Mouse (Mus musculus) Patski (cell line): ENCODE measurements around the gene Mst1r. TPM values are rescaled to one million over a fixed set of nuclear protein-coding genes. Genes with fewer than 3 reads are reported as not detected.

ENCODE experiments used
- ATAC-seq: fragments of 100-300 bp; one replicate; pipeline ENCODE4 v1.8.0; 2021
- CTCF ChIA-PET: fragments of 350-600 bp; sonication (Branson Sonifier 250); formaldehyde crosslinking; loops from one replicate; lab custom pipeline; 2022; ENCODE audit warnings: inconsistent platforms; lab: Charles Lee
- POLR2A ChIA-PET: fragments of 350-600 bp; sonication (Branson Sonifier 250); formaldehyde crosslinking; loops from one replicate; lab custom pipeline; 2022; ENCODE audit warnings: antibody characterized with exemption, inconsistent platforms; lab: Charles Lee
- DNase-seq: peaks from one replicate; pipeline ENCODE4 v3.0.0-alpha.2; 2011; ENCODE audit warnings: low read depth, low spot score
- H3K27me3 ChIP-seq: fragments of 371-371 bp; one replicate; pipeline ENCODE4 v1.5.1; 2021
- CTCF ChIP-seq: fragments of 100-300 bp; IDR thresholded peaks from one replicate; pipeline ENCODE4 v1.5.1; 2021
- in situ Hi-C: fragments of 300-500 bp; cut with MboI; formaldehyde crosslinking; loops from 3 replicates; pipeline ENCODE4 v1.11.1; 2018; ENCODE audit warnings: low pct_unique_long_range_greater_than_20kb, mixed read lengths
- polyA plus RNA-seq: library from polyadenylated mRNA; unstranded; gene quantifications from one replicate; pipeline ENCODE4 v1.2.3, GENCODE M21; 2021

Gene Mst1r
- polyA plus RNA-seq, 1 experiment from 2014 or later = 0.12 TPM

DNA sequence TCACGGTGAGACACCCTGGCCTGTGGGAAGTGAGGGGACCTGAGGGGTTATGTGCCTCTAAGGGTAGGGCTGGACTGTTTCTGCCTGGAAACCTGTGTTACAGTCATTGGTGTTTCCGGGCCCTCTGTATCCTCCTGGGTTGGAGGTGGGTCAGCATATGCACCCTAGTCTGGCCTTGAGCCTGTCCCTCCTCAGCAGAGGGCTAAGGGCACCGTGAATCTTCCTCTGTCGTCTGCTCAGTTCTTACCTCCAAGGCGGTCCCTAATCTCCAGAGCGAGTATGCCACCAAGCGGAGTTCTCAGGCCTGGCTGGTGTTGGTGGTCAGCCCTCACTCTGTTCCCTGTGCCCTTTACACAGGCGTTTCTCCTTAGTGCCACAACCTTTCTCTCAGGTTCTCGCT lies 56.2 kb downstream of the Mst1r start:
- no peaks in the 10 kb centered on the region for H3K27me3 ChIP-seq
- ATAC-seq (no peak), DNase-seq (no peak)
- ChIA-PET POLR2A (interaction anchor here (1.1 to 1.5 kb wide), 3 partner anchors 10 to 58 kb away, joined by 3 to 4 read pairs (median 4); partner anchors contain the start of gene Gm20661), CTCF (interaction anchor here (0.9 to 4.6 kb wide), 6 partner anchors 11 to 88 kb away, joined by 3 to 65 read pairs (median 9); partner anchors contain the start of genes Mst1r and Uba7)
- TF ChIP-seq CTCF = no peak
- in situ Hi-C loops = loop anchor here (5.0 kb wide), 1 partner anchor 56 kb away; the partner anchor contains the start of gene Mst1r

DNA sequence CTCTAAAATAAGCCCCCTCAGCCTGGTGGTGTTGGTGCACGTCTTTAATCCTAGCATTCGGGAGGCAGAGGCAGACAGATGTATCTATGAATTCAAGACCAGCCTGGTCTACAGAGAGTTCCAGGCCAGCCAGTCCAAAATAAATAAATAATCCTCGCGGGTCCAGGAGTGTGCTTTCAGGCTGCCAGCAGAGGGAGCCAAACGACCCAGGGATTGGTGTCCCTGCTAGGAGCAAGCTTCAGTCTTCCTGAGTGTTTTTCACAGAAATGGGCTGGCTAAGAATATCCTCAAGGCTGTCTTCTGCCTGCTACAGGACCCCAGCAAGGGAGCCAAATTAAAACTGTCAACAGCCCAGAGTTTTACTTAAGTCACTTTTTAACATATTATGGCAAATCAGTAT lies 57.0 kb downstream of the Mst1r start:
- CTCF ChIA-PET = interaction anchor here (0.8 to 4.6 kb wide), 8 partner anchors 11 to 90 kb away, joined by 3 to 65 read pairs (median 4); partner anchors contain the start of genes Amigo3, Gm20661, Mst1r and Uba7
- in situ Hi-C loops = loop anchor here (5.0 kb wide), 1 partner anchor 56 kb away; the partner anchor contains the start of gene Mst1r

DNA sequence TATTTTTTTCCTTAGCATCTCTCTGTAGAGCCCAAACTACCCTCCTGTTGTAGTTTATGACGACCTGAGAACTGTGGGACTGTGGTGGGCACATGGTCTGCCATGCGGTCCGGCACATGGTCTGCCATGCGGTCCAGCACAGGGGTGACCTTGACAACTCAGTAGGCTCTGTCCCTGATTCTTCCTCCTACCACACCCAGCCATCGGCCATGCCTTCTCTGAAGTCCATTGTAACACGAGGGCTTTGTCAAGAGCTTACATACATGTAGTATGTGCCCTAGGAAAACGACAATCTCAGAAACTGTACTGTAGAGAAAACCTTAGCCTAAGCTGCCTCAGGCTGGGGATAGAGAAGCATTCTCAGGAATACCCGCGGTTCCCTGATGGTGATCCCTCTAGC lies 58.0 kb downstream of the Mst1r start:
- in situ Hi-C loops = loop anchor here (5.0 kb wide), 2 partner anchors 57 to 93 kb away; partner anchors contain the start of gene Mst1r
- no peaks in the 10 kb centered on the region for H3K27me3 ChIP-seq
- ChIA-PET POLR2A (interaction anchor here (1.5 kb wide), 1 partner anchor 8 kb away, joined by 3 read pairs; no protein-coding TSS in a partner anchor), CTCF (interaction anchor here (0.9 to 1.3 kb wide), 2 partner anchors 89 to 102 kb away, joined by 3 read pairs; partner anchors contain the start of gene Amigo3)
- DNase-seq (no peak), ATAC-seq (no peak)
- no peak for TF ChIP-seq CTCF

More for the DNA sequence above, 57.0 kb downstream of the Mst1r start:
- peak; percentile 51 for DNase-seq
- ATAC-seq = peak; percentile 57
- H3K27me3 ChIP-seq = no peaks in the 10 kb centered on the region
- POLR2A ChIA-PET = interaction anchor here (1.5 kb wide), 2 partner anchors 9 to 19 kb away, joined by 3 to 4 read pairs; partner anchors contain the start of gene Gm20661
- TF ChIP-seq CTCF = peak; percentile 96

DNA sequence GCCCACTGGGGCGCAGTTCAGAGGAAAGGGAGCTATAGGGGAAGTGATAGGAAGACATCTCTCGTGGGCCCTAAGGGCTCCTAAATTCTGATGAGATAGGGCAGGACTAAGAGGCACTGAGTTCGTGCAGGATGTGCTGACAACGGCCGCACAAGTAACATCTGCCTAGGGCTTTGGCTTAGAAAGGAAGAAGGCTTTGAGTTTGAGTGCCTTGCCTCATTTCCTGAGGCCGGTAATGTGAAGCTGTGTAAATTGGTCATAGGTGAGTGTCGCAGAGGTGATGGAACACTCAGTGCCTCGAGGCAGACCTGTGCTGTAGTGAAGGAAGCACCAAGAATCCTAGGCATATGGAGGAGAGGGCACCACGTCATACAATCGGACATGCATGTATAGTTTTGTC lies 60.0 kb downstream of the Mst1r start:
- DNase-seq = no peak
- POLR2A ChIA-PET = no interaction called here
- in situ Hi-C loops = loop anchor here (5.0 kb wide), 1 partner anchor 91 kb away; no protein-coding TSS in a partner anchor
- no peak for TF ChIP-seq CTCF
- ATAC-seq = no peak
- CTCF ChIA-PET = interaction anchor here (1.1 to 1.4 kb wide), 2 partner anchors 60 to 62 kb away, joined by 3 to 4 read pairs; partner anchors contain the start of gene Mst1r
- H3K27me3 ChIP-seq = no peaks in the 10 kb centered on the region

DNA sequence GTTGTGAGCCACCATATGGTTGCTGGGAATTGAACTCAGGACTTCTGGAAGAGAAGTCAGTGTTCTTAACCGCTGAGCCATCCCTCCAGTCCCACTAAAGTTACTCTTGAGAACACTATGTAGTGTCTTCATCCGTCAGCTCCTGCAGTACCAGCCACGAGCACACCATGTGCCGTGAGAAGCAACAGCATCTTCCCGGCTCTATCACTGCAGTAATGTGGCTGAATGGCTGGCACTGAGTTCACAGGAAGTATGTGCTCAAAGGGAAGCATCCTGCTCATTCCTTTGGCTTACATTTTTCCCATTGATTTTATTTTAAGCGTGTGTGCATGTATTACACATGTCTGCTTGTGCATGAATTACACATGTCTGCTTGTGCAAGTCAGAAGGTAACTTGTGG lies 60.8 kb downstream of the Mst1r start:
- DNase-seq (no peak), ATAC-seq (no peak)
- POLR2A ChIA-PET = no interaction called here
- no peaks in the 10 kb centered on the region for H3K27me3 ChIP-seq
- in situ Hi-C loops = loop anchor here (5.0 kb wide), 1 partner anchor 90 kb away; no protein-coding TSS in a partner anchor
- CTCF ChIA-PET = interaction anchor here (1.1 to 1.4 kb wide), 2 partner anchors 60 to 63 kb away, joined by 3 to 4 read pairs; partner anchors contain the start of gene Mst1r
- no peak for TF ChIP-seq CTCF

DNA sequence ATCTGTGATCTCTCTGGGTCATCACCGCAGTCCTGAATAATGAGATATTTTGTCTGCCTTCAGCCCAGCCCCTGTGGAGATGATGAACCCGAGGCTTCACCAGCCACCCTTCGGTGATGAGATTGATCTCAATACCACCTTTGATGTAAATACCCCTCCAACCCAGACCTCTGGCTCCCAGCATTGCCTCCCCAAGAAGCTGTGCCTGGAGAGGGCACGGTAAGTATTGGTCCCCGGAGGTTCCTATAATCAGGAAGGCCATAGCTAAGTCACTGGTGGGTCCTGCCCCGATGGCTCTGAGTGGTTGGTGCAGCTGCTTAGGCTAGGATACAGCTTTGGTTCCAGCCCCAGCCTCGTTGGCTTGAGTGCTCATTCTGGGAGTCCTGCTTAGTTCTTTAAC lies 61.9 kb downstream of the Mst1r start:
- no peak for TF ChIP-seq CTCF
- DNase-seq = no peak
- ATAC-seq = no peak
- in situ Hi-C loops = loop anchor here (5.0 kb wide), 1 partner anchor 89 kb away; no protein-coding TSS in a partner anchor
- no peaks in the 10 kb centered on the region for H3K27me3 ChIP-seq
- POLR2A ChIA-PET = no interaction called here
- CTCF ChIA-PET = interaction anchor here (1.0 kb wide), 1 partner anchor 85 kb away, joined by 3 read pairs; the partner anchor contains the start of gene Amigo3

Other genes with a start within 250 kb of the Mst1r start
- gene Slc38a3, start 237.3 kb upstream of the Mst1r start, polyA plus RNA-seq = 0.13 TPM
- 2.2 TPM for gene Gnat1, start 227.2 kb upstream of the Mst1r start, polyA plus RNA-seq
- 272 TPM for gene Sema3f, start 196.4 kb upstream of the Mst1r start, polyA plus RNA-seq
- gene Rbm5, start 135.9 kb upstream of the Mst1r start, polyA plus RNA-seq = 113 TPM
- 54.2 TPM for gene Rbm6, start 33.6 kb upstream of the Mst1r start, polyA plus RNA-seq
- gene Mon1a, start 18.7 kb upstream of the Mst1r start, polyA plus RNA-seq = 13.4 TPM
- not detected for gene Actl11, start 21.6 kb downstream of the Mst1r start, polyA plus RNA-seq
- gene Camkv, start 28.8 kb downstream of the Mst1r start, polyA plus RNA-seq = 0.05 TPM
- gene Traip, start 43.3 kb downstream of the Mst1r start, polyA plus RNA-seq = 7.3 TPM
- gene Uba7, start 68.6 kb downstream of the Mst1r start, polyA plus RNA-seq = 18.8 TPM
- gene Gm20661, start 76.2 kb downstream of the Mst1r start, polyA plus RNA-seq = not detected
- 0.24 TPM for gene Inka1, start 79.0 kb downstream of the Mst1r start, polyA plus RNA-seq
- gene Cdhr4, start 85.6 kb downstream of the Mst1r start, polyA plus RNA-seq = not detected
- gene Gm20662, start 89.5 kb downstream of the Mst1r start, polyA plus RNA-seq = not detected
- 83.8 TPM for gene Ip6k1, start 95.6 kb downstream of the Mst1r start, polyA plus RNA-seq
- gene Gmppb, start 142.4 kb downstream of the Mst1r start, polyA plus RNA-seq = 19.3 TPM
- 2.9 TPM for gene Amigo3, start 146.3 kb downstream of the Mst1r start, polyA plus RNA-seq
- gene Mst1, start 173.6 kb downstream of the Mst1r start, polyA plus RNA-seq = 0.14 TPM
- 52.2 TPM for gene Rnf123, start 176.5 kb downstream of the Mst1r start, polyA plus RNA-seq
- 93.3 TPM for gene Apeh, start 187.7 kb downstream of the Mst1r start, polyA plus RNA-seq